Mouse (Mus musculus): ENCODE results near the gene Gm10408.
"Not testable (repeated sequence)": the region's sequence is repeated elsewhere in the genome, so short reads cannot be mapped to it uniquely, and the experiment has no call there.

Gm10408 gene

GRCm38 (mm10) chr14:3449079-3449478 lies at the start of gene Gm10408:
TSS of gene Gm10408 (plus strand) at chr14:3449379.
- DNase-seq (ENCODE audit: low read depth, low spot score) = not testable (repeated sequence)

GRCm38 (mm10) chr14:3412314-3412713 lies 36.9 kb upstream of the Gm10408 start, which contains the start of gene Gm10409:
TSS of gene Gm10409 (plus strand) at chr14:3412614.
- not testable (repeated sequence) for DNase-seq (ENCODE audit: low read depth, low spot score)

GRCm38 (mm10) chr14:3427803-3428202 lies 21.4 kb upstream of the Gm10408 start, which contains the start of gene Gm3005:
TSS of gene Gm3005 (plus strand) at chr14:3428103.
- DNase-seq (ENCODE audit: low read depth, low spot score) = not testable (repeated sequence)
